Mouse (Mus musculus) liver, embryonic 14.5 days (tissue): ENCODE results near the gene A830018L16Rik. TPM values are rescaled to one million over a fixed set of nuclear protein-coding genes. Genes with fewer than 3 reads are reported as not detected.

Experiments used
- ATAC-seq: fragments of 200-750 bp; cut with Nextera tagmentation; 2 replicates; pipeline ENCODE4 v1.8.0; 2017; ENCODE audit warnings: moderate number of reproducible peaks, mild to moderate bottlenecking, moderate library complexity; ENCODE audit not compliant: insufficient read depth
- DNase-seq, 3 experiments: peaks; one replicate each; pipeline ENCODE4 v3.0.0-alpha.2; 2012 to 2013; ENCODE audit warnings: low read depth in 3 of 3, low spot score in 3 of 3
- H3K27ac ChIP-seq: fragments of 300-500 bp; sonication (generic); 2 replicates; pipeline ENCODE4 v1.5.1; 2014; ENCODE audit warnings: moderate library complexity, mild to moderate bottlenecking, control low read depth, inconsistent platforms
- H3K27me3 ChIP-seq: fragments of 300-500 bp; sonication (generic); 2 replicates; pipeline ENCODE4 v1.6.1; 2014; ENCODE audit warnings: mild to moderate bottlenecking, low read length, moderate library complexity; ENCODE audit not compliant: control insufficient read depth, insufficient read depth
- H3K36me3 ChIP-seq: fragments of 300-500 bp; sonication (generic); replicated peaks from 2 replicates; pipeline ENCODE4 v1.6.1; 2014; ENCODE audit warnings: low read depth; ENCODE audit not compliant: control insufficient read depth, insufficient read depth
- H3K4me1 ChIP-seq, 2 experiments: fragments of 200-500 bp in 1 of 2; fragments of 300-500 bp in 1 of 2; sonication (generic) in 1 of 2; replicated peaks; 2 replicates each; pipeline ENCODE4 v1.6.1; 2012 to 2014; ENCODE audit warnings: antibody characterized with exemption in 1 of 2, inconsistent platforms in 1 of 2, low read length in 1 of 2; ENCODE audit not compliant: control insufficient read depth in 2 of 2, insufficient read depth in 2 of 2
- H3K4me2 ChIP-seq: fragments of 300-500 bp; sonication (generic); 2 replicates; pipeline ENCODE4 v1.6.1; 2014; ENCODE audit warnings: low read depth, mild to moderate bottlenecking, control low read depth, moderate library complexity
- H3K4me3 ChIP-seq, 2 experiments: fragments of 200-500 bp in 1 of 2; fragments of 300-500 bp in 1 of 2; sonication (generic) in 1 of 2; 2 replicates each; pipeline ENCODE4 v1.5.1; 2012 to 2014; ENCODE audit warnings: low read depth in 2 of 2, low read length in 2 of 2, mild to moderate bottlenecking in 2 of 2, control low read depth in 1 of 2, inconsistent platforms in 1 of 2, moderate library complexity in 1 of 2; ENCODE audit not compliant: insufficient read depth in 1 of 2
- H3K9ac ChIP-seq: fragments of 300-500 bp; sonication (generic); replicated peaks from 2 replicates; pipeline ENCODE4 v1.6.1; 2014; ENCODE audit warnings: mild to moderate bottlenecking, control low read depth, moderate library complexity
- H3K9me3 ChIP-seq: fragments of 300-500 bp; sonication (generic); 2 replicates; pipeline ENCODE4 v1.6.1; 2016; ENCODE audit warnings: low read length, mixed read lengths; ENCODE audit not compliant: control insufficient read depth
- CTCF ChIP-seq: IDR thresholded peaks from 2 replicates; pipeline ENCODE4 v1.5.1; 2016; ENCODE audit warnings: antibody characterized with exemption, low read depth, control low read depth
- EP300 ChIP-seq: IDR thresholded peaks from 2 replicates; pipeline ENCODE4 v1.6.1; 2016; ENCODE audit warnings: antibody characterized with exemption, low read depth
- WGBS: fragments of 180-500 bp; shearing (Covaris S2); extraction: QIAGEN DNeasy Blood & Tissue Kit; methylation state at CpG from one replicate; pipeline ENCODE4 v1.1.7; 2014; ENCODE audit not compliant: insufficient replicate concordance; 5-methylcytosine and 5-hydroxymethylcytosine counted together
- polyA plus RNA-seq, 2 experiments: library from polyadenylated mRNA; depleted of rRNA in 1 of 2; stranded (reverse) in 1 of 2; unstranded in 1 of 2; fragments of >200 nt; fragmentation: Nextera tagmentation in 1 of 2; extraction: Ambion mirVana in 1 of 2; gene quantifications; 2 replicates each; pipeline versions ENCODE4 v1.2.1 to v1.2.3; 2012 to 2014

The A830018L16Rik gene
- polyA plus RNA-seq, 2 experiments: not detected

DNA sequence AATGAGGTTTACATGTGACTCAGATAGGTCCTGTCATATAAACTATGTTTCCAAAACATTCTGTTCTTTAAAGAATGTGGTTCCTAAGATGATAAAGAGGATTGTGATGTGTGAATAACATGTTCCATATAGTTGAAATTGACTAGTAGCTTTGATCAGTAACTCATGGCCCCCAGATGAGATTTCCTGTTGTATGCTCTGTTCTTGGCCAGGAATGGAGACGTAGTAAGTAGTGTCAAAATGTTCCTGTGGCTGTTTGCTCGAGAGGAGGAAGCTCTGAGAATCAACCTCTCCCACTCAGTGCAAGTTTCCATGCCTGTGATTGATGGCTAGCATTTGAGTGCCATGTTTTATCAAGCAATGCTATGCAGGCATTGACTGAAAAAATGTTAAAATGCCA lies 467.8 kb downstream of the A830018L16Rik start:
- WGBS: 13% methylated on average over 2 of the region's 2 CpGs
- DNase-seq: no peak

DNA sequence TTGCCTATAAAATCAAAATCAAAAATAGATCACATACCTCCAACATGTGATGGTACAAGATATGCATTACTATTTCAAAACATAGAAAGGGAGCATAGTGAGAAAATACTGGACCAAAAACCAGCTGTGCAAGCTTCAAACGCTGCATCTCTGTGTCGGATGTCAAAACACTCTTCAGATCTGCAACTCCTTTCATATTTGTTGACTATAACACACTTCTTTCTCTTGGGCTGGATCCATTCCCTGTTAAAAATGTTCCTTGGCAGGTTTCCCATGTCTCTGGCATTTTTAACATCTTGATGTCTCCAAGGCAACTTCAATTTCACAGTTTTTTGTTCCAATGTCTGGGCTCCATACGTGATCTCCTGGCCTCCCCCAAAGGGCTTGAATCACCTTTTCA lies 481.8 kb downstream of the A830018L16Rik start:
- Histone ChIP-seq H3K27ac (no peak overlapping the region), H3K9ac (no peak overlapping the region), H3K4me3 (no peak overlapping the region), H3K4me2 (no peak overlapping the region), H3K27me3 (no peaks in the 10 kb centered on the region), H3K4me1 (no peaks in the 10 kb centered on the region), H3K36me3 (no peaks in the 10 kb centered on the region), H3K9me3 (no peaks in the 10 kb centered on the region)
- WGBS: 61% methylated on average over 3 of the region's 3 CpGs
- DNase-seq: no peak
- TF ChIP-seq CTCF (no peak), EP300 (no peak)
- ATAC-seq: no peak

More for the DNA sequence above, 467.8 kb downstream of the A830018L16Rik start:
- Histone ChIP-seq H3K27me3 (no peaks in the 10 kb centered on the region), H3K9ac (no peak overlapping the region), H3K9me3 (no peaks in the 10 kb centered on the region), H3K36me3 (no peaks in the 10 kb centered on the region), H3K4me3 (no peak overlapping the region), H3K27ac (no peak overlapping the region), H3K4me2 (no peak overlapping the region), H3K4me1 (no peaks in the 10 kb centered on the region)
- no peak for ATAC-seq
- TF ChIP-seq EP300 (no peak), CTCF (no peak)

DNA sequence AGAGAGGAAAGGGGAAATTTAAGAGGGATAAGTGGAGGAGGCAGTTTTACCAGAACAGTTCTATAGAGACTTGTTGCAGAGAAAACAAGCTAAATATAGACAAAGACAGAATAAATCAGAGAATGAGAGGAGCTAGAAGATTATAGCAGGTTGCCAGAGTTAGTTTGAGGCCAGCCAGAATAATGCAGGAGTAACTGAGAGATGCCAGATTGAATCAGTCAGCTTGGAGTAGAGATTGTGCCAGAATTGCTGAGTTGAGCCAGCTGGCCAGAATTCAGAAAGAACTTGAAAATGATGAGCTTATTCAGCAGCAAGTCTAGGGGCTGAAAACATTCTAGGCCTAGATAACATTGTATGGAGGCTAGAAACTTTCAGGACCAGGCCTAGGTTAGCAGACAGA lies 502.0 kb downstream of the A830018L16Rik start:
- Histone ChIP-seq H3K4me2 (no peak overlapping the region), H3K27me3 (no peaks in the 10 kb centered on the region), H3K9me3 (no peaks in the 10 kb centered on the region), H3K4me3 (no peak overlapping the region), H3K36me3 (no peaks in the 10 kb centered on the region), H3K4me1 (no peaks in the 10 kb centered on the region), H3K9ac (no peak overlapping the region), H3K27ac (no peak overlapping the region)
- DNase-seq (no peak), ATAC-seq (no peak)
- no peak for TF ChIP-seq EP300
- no peak for TF ChIP-seq CTCF

DNA sequence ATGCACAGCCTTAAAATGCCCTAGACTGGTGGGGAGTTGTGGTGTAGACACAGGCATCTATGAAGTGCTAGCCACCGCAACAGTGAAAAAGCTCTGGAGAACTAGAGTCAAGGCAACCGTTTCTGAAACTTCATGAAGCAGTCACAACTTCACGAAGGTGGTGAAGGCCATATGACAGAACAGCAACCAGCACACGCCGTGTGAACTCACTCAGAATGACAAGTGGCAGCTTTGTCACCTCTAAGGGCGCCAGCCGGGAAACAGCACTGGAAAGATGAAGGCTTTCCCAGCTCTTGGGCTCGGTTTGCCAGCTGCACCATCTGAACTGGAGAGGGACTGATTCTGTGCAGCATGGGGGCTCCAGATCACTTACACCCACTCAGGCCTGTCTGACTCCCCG lies 523.1 kb downstream of the A830018L16Rik start:
- no peaks in the 10 kb centered on the region for H3K27me3 ChIP-seq
- no peaks in the 10 kb centered on the region for H3K36me3 ChIP-seq
- no peak overlapping the region for H3K9ac ChIP-seq
- H3K4me2 ChIP-seq: no peak overlapping the region
- ATAC-seq (no peak), DNase-seq (no peak)
- 55% methylated on average over 9 of the region's 9 CpGs for WGBS
- TF ChIP-seq EP300 (no peak), CTCF (no peak)
- no peak overlapping the region for H3K4me3 ChIP-seq
- H3K27ac ChIP-seq: no peak overlapping the region
- no peaks in the 10 kb centered on the region for H3K4me1 ChIP-seq
- H3K9me3 ChIP-seq: no peaks in the 10 kb centered on the region

DNA sequence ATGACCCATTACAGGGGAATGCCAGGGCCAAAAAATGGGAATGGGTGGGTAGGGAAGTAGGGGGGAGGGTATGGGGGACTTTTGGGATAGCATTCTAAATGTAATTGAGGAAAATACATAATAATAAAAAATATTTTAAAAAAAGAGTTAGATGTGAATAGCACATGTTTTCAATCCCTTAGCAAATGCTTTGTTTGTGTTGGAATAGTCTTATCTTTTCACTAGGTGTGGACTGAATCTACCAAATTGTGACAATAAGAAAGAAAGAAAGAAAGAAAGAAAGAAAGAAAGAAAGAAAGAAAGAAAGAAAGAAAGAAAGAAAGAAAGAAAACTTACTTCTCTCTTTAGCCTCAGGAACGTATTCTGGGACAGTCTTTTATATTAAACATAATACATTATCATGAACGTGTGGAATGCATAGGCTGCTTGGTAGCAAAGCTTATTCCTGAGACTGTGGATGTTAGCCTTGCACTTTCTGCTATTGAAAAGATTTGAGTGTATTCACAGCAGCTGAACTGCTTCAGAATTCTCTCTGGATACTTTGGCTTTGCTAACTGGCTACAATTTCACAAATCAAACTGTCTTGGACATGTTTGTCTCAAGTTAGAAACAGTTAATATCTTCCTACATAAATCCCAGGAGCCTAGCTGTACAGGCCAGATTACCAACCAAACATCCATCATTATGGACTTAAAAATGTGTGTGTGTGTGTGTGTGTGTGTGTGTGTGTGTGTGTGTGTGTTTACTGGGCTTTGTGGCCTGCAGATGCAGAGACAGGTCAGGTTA lies 545.7 kb downstream of the A830018L16Rik start:
- Histone ChIP-seq H3K4me3 (no peak overlapping the region), H3K9ac (no peak overlapping the region), H3K27ac (no peak overlapping the region), H3K4me2 (no peak overlapping the region), H3K27me3 (no peaks in the 10 kb centered on the region), H3K4me1 (no peaks in the 10 kb centered on the region), H3K36me3 (no peaks in the 10 kb centered on the region), H3K9me3 (no peaks in the 10 kb centered on the region)
- DNase-seq (no peak), ATAC-seq (no peak)
- 47% methylated on average over 2 of the region's 2 CpGs for WGBS
- TF ChIP-seq EP300 (no peak), CTCF (no peak)
